Mouse (Mus musculus): ENCODE data around the gene Nap1l4.
A peak's percentile ranks its signal among the peaks of the same experiment; 100 is the strongest.

DNA sequence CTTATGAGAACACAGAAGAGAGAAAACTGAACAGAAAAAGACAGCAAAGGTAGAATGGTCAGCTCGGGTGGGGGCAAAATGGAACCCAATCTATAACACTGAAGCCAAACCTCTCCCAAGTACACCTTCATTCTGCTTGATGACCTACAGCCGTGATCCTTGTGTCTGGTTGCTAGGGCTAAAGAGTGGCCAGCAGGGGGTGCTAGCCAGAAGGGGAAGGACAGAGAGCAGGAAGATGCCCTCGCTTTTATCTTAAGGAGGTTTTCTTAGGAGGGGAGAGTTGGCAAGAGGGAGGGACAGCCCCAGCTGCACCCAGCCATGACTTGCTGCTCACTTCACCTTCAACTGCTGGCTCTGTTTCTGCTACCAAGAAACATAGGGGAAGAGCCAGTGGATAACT, 35.0 kb upstream of the Nap1l4 start:
- TF ChIP-seq POLR2A (IDR thresholded peaks at IDR 0.05; ENCODE audit: low read depth, low read length), result no peak
- peak; percentile 79; the same call in 1 of the 2 replicates for TF ChIP-seq CTCF (IDR thresholded peaks at IDR 0.05; ENCODE audit: extremely low read depth, insufficient read depth, insufficient read length, insufficient replicate concordance)
